Mouse (Mus musculus) MEL (cell line): ENCODE results near the gene Rab31. TPM values are rescaled to one million over a fixed set of nuclear protein-coding genes. Genes with fewer than 3 reads are reported as not detected.

Experiments used
- DNase-seq: peaks from one replicate; pipeline ENCODE4 v3.0.0; 2011; ENCODE audit warnings: low read depth, low spot score
- H3K27ac ChIP-seq: 2 replicates; pipeline ENCODE4 v1.5.1; 2012; ENCODE audit warnings: low read depth, mild to moderate bottlenecking, control low read depth, low read length, moderate library complexity; ENCODE audit not compliant: control insufficient read depth
- H3K27me3 ChIP-seq, 2 experiments: fragments of 150-350 bp in 1 of 2; sonication (generic) in 1 of 2; 2 replicates each; pipeline ENCODE4 v1.6.1; 2012; ENCODE audit warnings: low read length in 2 of 2, mild to moderate bottlenecking in 2 of 2, improper control_type of control experiment in 1 of 2, moderate library complexity in 1 of 2; ENCODE audit not compliant: insufficient read depth in 2 of 2, control insufficient read depth in 1 of 2
- H3K36me3 ChIP-seq, 2 experiments: 2 replicates each; pipeline ENCODE4 v1.6.1; 2012 to 2014; ENCODE audit warnings: low read length in 2 of 2, improper control_type of control experiment in 1 of 2, inconsistent platforms in 1 of 2, mild to moderate bottlenecking in 1 of 2; ENCODE audit not compliant: insufficient read depth in 2 of 2, control insufficient read depth in 1 of 2
- H3K4me1 ChIP-seq, 2 experiments: fragments of 150-350 bp in 1 of 2; sonication (generic) in 1 of 2; 2 replicates each; pipeline ENCODE4 v1.6.1; 2012; ENCODE audit warnings: low read length in 2 of 2, improper control_type of control experiment in 1 of 2, mild to moderate bottlenecking in 1 of 2; ENCODE audit not compliant: insufficient read depth in 2 of 2, control insufficient read depth in 1 of 2
- H3K4me3 ChIP-seq, 2 experiments: fragments of 150-350 bp in 1 of 2; sonication (generic) in 1 of 2; 2 replicates each; pipeline ENCODE4 v1.5.1; 2012; ENCODE audit warnings: low read depth in 2 of 2, low read length in 2 of 2, mild to moderate bottlenecking in 2 of 2, moderate library complexity in 2 of 2, control low read depth in 1 of 2, improper control_type of control experiment in 1 of 2; ENCODE audit not compliant: control insufficient read depth in 1 of 2, insufficient read depth in 1 of 2
- H3K79me2 ChIP-seq: 2 replicates; pipeline ENCODE4 v1.6.1; 2012; ENCODE audit warnings: mild to moderate bottlenecking, low read length, moderate library complexity; ENCODE audit not compliant: control insufficient read depth, poor library complexity, insufficient read depth
- H3K9ac ChIP-seq: 2 replicates; pipeline ENCODE4 v1.6.1; 2012; ENCODE audit warnings: low read depth, mild to moderate bottlenecking, control low read depth, low read length, moderate library complexity; ENCODE audit not compliant: control insufficient read depth, poor library complexity, severe bottlenecking
- H3K9me3 ChIP-seq: fragments of 150-350 bp; sonication (generic); replicated peaks from 2 replicates; pipeline ENCODE4 v1.6.1; 2012; ENCODE audit warnings: mild to moderate bottlenecking, low read length, improper control_type of control experiment, moderate library complexity; ENCODE audit not compliant: insufficient read depth
- BHLHE40 ChIP-seq: IDR thresholded peaks from 2 replicates; pipeline ENCODE4 v1.6.1; 2012; ENCODE audit warnings: low read depth, mild to moderate bottlenecking, inconsistent platforms, low read length, improper control_type of control experiment, borderline replicate concordance
- CHD1 ChIP-seq: IDR thresholded peaks from 2 replicates; pipeline ENCODE4 v1.6.1; 2012; ENCODE audit warnings: low read depth, mild to moderate bottlenecking, inconsistent platforms, low read length, improper control_type of control experiment
- CHD2 ChIP-seq: IDR thresholded peaks from 2 replicates; pipeline ENCODE4 v1.6.1; 2011; ENCODE audit warnings: low read length, improper control_type of control experiment
- CTCF ChIP-seq, 3 experiments: IDR thresholded peaks in 2 of 3; conservative IDR thresholded peaks in 1 of 3; 2 replicates each; pipeline ENCODE4 v1.5.1; 2011 to 2012; ENCODE audit warnings: low read length in 3 of 3, low read depth in 2 of 3, mild to moderate bottlenecking in 2 of 3, improper control_type of control experiment in 1 of 3, inconsistent platforms in 1 of 3, mixed read lengths in 1 of 3, moderate library complexity in 1 of 3; ENCODE audit not compliant: control insufficient read depth in 1 of 3, insufficient read depth in 1 of 3, poor library complexity in 1 of 3, severe bottlenecking in 1 of 3
- E2F4 ChIP-seq: IDR thresholded peaks from 2 replicates; pipeline ENCODE4 v1.6.1; 2011; ENCODE audit warnings: low read depth, low read length, improper control_type of control experiment, borderline replicate concordance
- ELF1 ChIP-seq: IDR thresholded peaks from 2 replicates; pipeline ENCODE4 v1.6.1; 2014; ENCODE audit warnings: low read depth, mild to moderate bottlenecking, inconsistent platforms, low read length, improper control_type of control experiment, moderate library complexity
- EP300 ChIP-seq, 2 experiments: IDR thresholded peaks; 2 replicates each; pipeline ENCODE4 v1.6.1; 2011; ENCODE audit warnings: improper control_type of control experiment in 2 of 2, low read length in 2 of 2, low read depth in 1 of 2, mild to moderate bottlenecking in 1 of 2
- ETS1 ChIP-seq: IDR thresholded peaks from 2 replicates; pipeline ENCODE4 v1.6.1; 2012; ENCODE audit warnings: low read depth, mild to moderate bottlenecking, inconsistent platforms, low read length, improper control_type of control experiment, moderate library complexity
- GABPA ChIP-seq: IDR thresholded peaks from 2 replicates; pipeline ENCODE4 v1.6.1; 2012; ENCODE audit warnings: low read depth, mild to moderate bottlenecking, inconsistent platforms, low read length, improper control_type of control experiment, moderate library complexity
- GATA1 ChIP-seq: IDR thresholded peaks from 2 replicates; pipeline ENCODE4 v1.6.1; 2011; ENCODE audit warnings: low read depth, low read length, improper control_type of control experiment
- HCFC1 ChIP-seq: IDR thresholded peaks from 2 replicates; pipeline ENCODE4 v1.6.1; 2012; ENCODE audit warnings: low read depth, mild to moderate bottlenecking, inconsistent platforms, low read length, improper control_type of control experiment, moderate library complexity
- JUND ChIP-seq: IDR thresholded peaks from 2 replicates; pipeline ENCODE4 v1.6.1; 2011; ENCODE audit warnings: low read depth, mild to moderate bottlenecking, improper control_type of control experiment, low read length
- KAT2A ChIP-seq: conservative IDR thresholded peaks from 2 replicates; pipeline ENCODE4 v1.6.1; 2012; ENCODE audit warnings: low read depth, low read length, improper control_type of control experiment, inconsistent platforms
- MAFK ChIP-seq: IDR thresholded peaks from 2 replicates; pipeline ENCODE4 v1.6.1; 2011; ENCODE audit warnings: low read depth, mild to moderate bottlenecking, low read length, improper control_type of control experiment, borderline replicate concordance
- MAX ChIP-seq: IDR thresholded peaks from 2 replicates; pipeline ENCODE4 v1.6.1; 2011; ENCODE audit warnings: low read length, improper control_type of control experiment
- MAZ ChIP-seq: IDR thresholded peaks from 2 replicates; pipeline ENCODE4 v1.6.1; 2012; ENCODE audit warnings: low read depth, mild to moderate bottlenecking, inconsistent platforms, low read length, improper control_type of control experiment
- MEF2A ChIP-seq: IDR thresholded peaks from 2 replicates; pipeline ENCODE4 v1.6.1; 2014; ENCODE audit warnings: low read depth, mild to moderate bottlenecking, inconsistent platforms, low read length, improper control_type of control experiment; ENCODE audit not compliant: poor library complexity, insufficient replicate concordance, severe bottlenecking; ENCODE audit errors: extremely low read depth
- MXI1 ChIP-seq: IDR thresholded peaks from 2 replicates; pipeline ENCODE4 v1.6.1; 2011; ENCODE audit warnings: mild to moderate bottlenecking, low read depth, low read length, improper control_type of control experiment
- MYB ChIP-seq: IDR thresholded peaks from 2 replicates; pipeline ENCODE4 v1.6.1; 2011; ENCODE audit warnings: mild to moderate bottlenecking, low read depth, low read length, improper control_type of control experiment
- MYC ChIP-seq: IDR thresholded peaks from 2 replicates; pipeline ENCODE4 v1.6.1; 2011; ENCODE audit warnings: low read depth, mild to moderate bottlenecking, low read length, improper control_type of control experiment, moderate library complexity
- NRF1 ChIP-seq: IDR thresholded peaks from 2 replicates; pipeline ENCODE4 v1.6.1; 2014; ENCODE audit warnings: low read depth, mild to moderate bottlenecking, inconsistent platforms, low read length, improper control_type of control experiment, moderate library complexity; ENCODE audit not compliant: poor library complexity, insufficient read depth, severe bottlenecking
- POLR2AphosphoS2 ChIP-seq: IDR thresholded peaks from 2 replicates; pipeline ENCODE4 v1.6.1; 2011; ENCODE audit warnings: low read length, improper control_type of control experiment
- POLR2AphosphoS5 ChIP-seq: IDR thresholded peaks from 2 replicates; pipeline ENCODE4 v1.6.1; 2012; ENCODE audit warnings: low read depth, borderline replicate concordance, mild to moderate bottlenecking, inconsistent platforms, low read length, moderate library complexity, mixed read lengths
- RAD21 ChIP-seq: IDR thresholded peaks from 2 replicates; pipeline ENCODE4 v1.6.1; 2011; ENCODE audit warnings: mild to moderate bottlenecking, low read depth, low read length, improper control_type of control experiment
- RCOR1 ChIP-seq: IDR thresholded peaks from 2 replicates; pipeline ENCODE4 v1.6.1; 2012; ENCODE audit warnings: low read depth, mild to moderate bottlenecking, inconsistent platforms, low read length, improper control_type of control experiment
- SMC3 ChIP-seq: IDR thresholded peaks from 2 replicates; pipeline ENCODE4 v1.6.1; 2011; ENCODE audit warnings: low read depth, low read length, improper control_type of control experiment
- TBP ChIP-seq: IDR thresholded peaks from 2 replicates; pipeline ENCODE4 v1.8.0; 2011; ENCODE audit warnings: low read depth, low read length, improper control_type of control experiment
- TCF12 ChIP-seq: IDR thresholded peaks from 2 replicates; pipeline ENCODE4 v1.6.1; 2014; ENCODE audit warnings: low read depth, mild to moderate bottlenecking, inconsistent platforms, low read length, improper control_type of control experiment, moderate library complexity
- UBTF ChIP-seq: IDR thresholded peaks from 2 replicates; pipeline ENCODE4 v1.6.1; 2012; ENCODE audit warnings: low read depth, mild to moderate bottlenecking, inconsistent platforms, low read length, improper control_type of control experiment, moderate library complexity, borderline replicate concordance; ENCODE audit not compliant: insufficient read depth
- USF1 ChIP-seq: IDR thresholded peaks from 2 replicates; pipeline ENCODE4 v1.6.1; 2014; ENCODE audit warnings: low read depth, mild to moderate bottlenecking, inconsistent platforms, low read length, improper control_type of control experiment, moderate library complexity
- USF2 ChIP-seq, 2 experiments: IDR thresholded peaks; 2 replicates each; pipeline ENCODE4 v1.6.1; 2011 to 2012; ENCODE audit warnings: improper control_type of control experiment in 2 of 2, low read length in 2 of 2, borderline replicate concordance in 1 of 2, inconsistent platforms in 1 of 2, low read depth in 1 of 2, mild to moderate bottlenecking in 1 of 2; ENCODE audit not compliant: insufficient read depth in 1 of 2
- ZC3H11A ChIP-seq: IDR thresholded peaks from 2 replicates; pipeline ENCODE4 v1.6.1; 2012; ENCODE audit warnings: low read depth, mild to moderate bottlenecking, inconsistent platforms, low read length, improper control_type of control experiment
- ZKSCAN1 ChIP-seq: IDR thresholded peaks from 2 replicates; pipeline ENCODE4 v1.6.1; 2012; ENCODE audit warnings: low read depth, mild to moderate bottlenecking, inconsistent platforms, low read length, improper control_type of control experiment, moderate library complexity
- ZMIZ1 ChIP-seq: IDR thresholded peaks from 2 replicates; pipeline ENCODE4 v1.6.1; 2012; ENCODE audit warnings: low read depth, mild to moderate bottlenecking, inconsistent platforms, low read length, improper control_type of control experiment, moderate library complexity
- ZNF384 ChIP-seq: IDR thresholded peaks from 2 replicates; pipeline ENCODE4 v1.6.1; 2012; ENCODE audit warnings: low read depth, mild to moderate bottlenecking, inconsistent platforms, low read length, improper control_type of control experiment
- polyA plus RNA-seq, 2 experiments: library from polyadenylated mRNA; stranded (reverse) in 1 of 2; unstranded in 1 of 2; fragments of >175 nt in 1 of 2; fragments of >200 nt in 1 of 2; gene quantifications; 2 replicates each; pipeline versions ENCODE4 v1.2.1 to v1.2.4; 2012; ENCODE audit warnings: low replicate concordance in 2 of 2, low read depth in 1 of 2; ENCODE audit not compliant: insufficient read length in 2 of 2, insufficient read depth in 1 of 2, missing spikeins in 1 of 2
- total RNA-seq: library from RNA; depleted of rRNA; stranded (reverse); fragments of 300-350 nt; gene quantifications from 2 replicates; pipeline ENCODE4 v1.2.3, GENCODE M21; 2012

Rab31 gene
- total and polyA plus RNA-seq, 3 experiments, result 23.6 to 25.7 TPM; not detected in 1

DNA sequence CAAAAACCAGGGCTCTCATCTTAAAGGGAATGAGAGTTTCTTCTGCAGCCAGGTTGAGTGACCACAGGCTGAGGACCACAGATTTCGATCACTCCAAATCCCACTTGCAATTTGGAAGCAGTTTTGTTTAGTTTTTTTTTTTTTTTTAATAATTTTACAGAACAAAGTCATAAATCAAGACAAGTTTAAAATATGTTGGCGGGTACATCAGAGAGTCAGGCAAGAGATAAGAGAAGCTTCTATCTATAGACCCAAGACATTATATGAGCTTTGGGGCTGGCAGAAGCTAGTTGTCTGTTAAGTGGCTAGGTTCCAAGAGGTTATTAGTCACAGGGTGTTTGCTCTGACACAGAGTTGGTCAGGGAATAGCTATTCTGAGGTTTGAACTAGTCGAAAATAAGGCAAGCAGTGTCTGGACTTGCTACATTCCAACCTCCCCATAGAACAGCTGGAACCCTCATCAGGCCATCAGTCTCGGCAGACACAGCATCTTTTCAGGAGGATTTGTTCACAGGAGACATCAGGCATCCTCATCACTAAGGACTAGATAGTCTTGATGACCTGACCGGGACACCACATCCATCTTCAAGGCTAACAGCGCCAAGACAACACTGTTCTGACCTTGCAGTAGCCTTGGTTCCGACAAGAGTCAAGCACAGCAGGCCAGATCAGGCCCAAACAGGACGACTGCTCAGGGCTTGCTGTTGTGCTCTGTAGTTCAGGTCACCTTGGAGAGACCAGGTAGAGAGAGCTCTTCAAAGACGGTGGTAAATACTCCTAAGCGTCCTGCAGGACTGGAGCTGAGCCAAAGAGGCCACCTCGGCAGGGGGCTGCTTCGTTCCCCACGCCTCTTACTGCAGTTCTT lies 68.8 kb downstream of the Rab31 start:
- Histone ChIP-seq H3K4me3 (no peak overlapping the region), H3K9me3 (no peaks in the 10 kb centered on the region), H3K27ac (no peak overlapping the region), H3K9ac (no peak overlapping the region), H3K4me1 (peaks cover 5 to 12% of the 10 kb centered on the region in 2 experiments; a peak in 3 of 4 replicates), H3K27me3 (no peaks in the 10 kb centered on the region), H3K79me2 (no peaks in the 10 kb centered on the region), H3K36me3 (no peaks in the 10 kb centered on the region; a peak in 2 of 4 replicates)
- peak; percentile 54 for DNase-seq
- TF ChIP-seq MYB (no peak), MAFK (no peak), ZC3H11A (no peak), CHD2 (no peak), HCFC1 (no peak), UBTF (no peak), RCOR1 (peak; percentile 75; the same call in 1 of the 2 replicates), ELF1 (no peak), USF2 (IDR thresholded peaks at IDR 0.05; ENCODE audit: borderline replicate concordance in 1 of 2, insufficient read depth in 1 of 2, low read depth in 1 of 2, low read length in 2 of 2) (no peak), E2F4 (no peak), NRF1 (no peak), EP300 (IDR thresholded peaks at IDR 0.05; ENCODE audit: low read depth in 1 of 2, low read length in 2 of 2) (peak in 1 of 2 experiments; percentile 34; a peak in 3 of 4 replicates), USF1 (no peak), SMC3 (no peak), KAT2A (no peak), ZNF384 (peak; percentile 76), RAD21 (no peak), TBP (no peak), BHLHE40 (no peak), GATA1 (peak; percentile 65), GABPA (no peak), ETS1 (peak; percentile 47; the same call in 1 of the 2 replicates), POLR2AphosphoS5 (no peak), POLR2AphosphoS2 (no peak), ZMIZ1 (no peak), TCF12 (0 out of 2 replicates have a peak, but pooled peaks have one; percentile 33), CHD1 (no peak), MYC (no peak), MAZ (no peak), JUND (no peak), CTCF (IDR thresholded peaks at IDR 0.05 in 2 of 3, conservative IDR thresholded peaks at IDR 0.05 in 1 of 3; ENCODE audit: control insufficient read depth in 1 of 3, insufficient read depth in 1 of 3, low read depth in 2 of 3, low read length in 3 of 3, poor library complexity in 1 of 3, severe bottlenecking in 1 of 3) (no peak), ZKSCAN1 (no peak), MAX (no peak), MXI1 (no peak), MEF2A (0 out of 2 replicates have a peak, but pooled peaks have one; percentile 41)
